Mouse (Mus musculus) kidney, adult 9 months (tissue): Measurements from ENCODE around the gene Cdh23.

Experiments
- DNase-seq: peaks from one replicate; pipeline ENCODE4 v3.0.0; 2022

Gene Cdh23

DNA sequence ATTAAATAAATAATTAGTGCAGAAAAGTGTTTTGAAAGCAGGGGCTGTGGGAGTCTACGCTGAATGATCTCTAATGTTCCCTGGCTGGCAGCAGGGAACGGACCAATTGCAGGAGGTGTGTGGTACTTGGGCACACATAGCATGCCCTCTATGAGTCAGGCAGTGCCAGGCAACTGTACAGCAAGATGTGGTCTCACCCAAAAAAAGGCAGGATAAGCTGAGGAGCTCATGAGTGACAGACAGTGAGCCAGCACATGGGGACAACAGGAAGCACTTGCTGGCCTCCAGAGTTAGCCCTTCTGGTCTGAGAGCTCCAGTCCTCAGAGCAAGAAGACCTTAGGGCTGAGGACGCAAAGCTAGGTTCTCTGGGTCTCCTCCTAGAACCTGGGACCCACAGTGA lies 121.4 kb downstream of the Cdh23 start:
- DNase-seq: no peak

DNA sequence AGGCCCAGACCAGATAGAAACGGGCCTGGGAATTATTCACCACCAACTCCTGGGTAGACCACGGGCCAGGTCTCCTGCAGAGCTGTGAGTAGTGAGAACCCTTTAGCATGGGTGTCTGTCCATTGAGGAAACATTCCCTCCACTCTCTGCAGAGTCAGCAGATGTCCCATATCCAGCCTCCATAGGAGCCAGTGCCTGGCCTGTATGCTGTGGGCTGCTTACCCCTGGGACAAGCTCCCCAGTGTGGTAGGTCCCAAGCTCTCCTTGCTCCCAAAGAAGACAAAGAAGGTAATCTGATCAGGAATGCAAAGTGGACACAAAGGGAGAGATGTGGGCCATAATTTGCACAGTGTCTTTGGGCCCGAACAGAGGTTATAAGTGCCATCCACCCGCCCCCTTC lies 124.8 kb downstream of the Cdh23 start:
- no peak for DNase-seq

DNA sequence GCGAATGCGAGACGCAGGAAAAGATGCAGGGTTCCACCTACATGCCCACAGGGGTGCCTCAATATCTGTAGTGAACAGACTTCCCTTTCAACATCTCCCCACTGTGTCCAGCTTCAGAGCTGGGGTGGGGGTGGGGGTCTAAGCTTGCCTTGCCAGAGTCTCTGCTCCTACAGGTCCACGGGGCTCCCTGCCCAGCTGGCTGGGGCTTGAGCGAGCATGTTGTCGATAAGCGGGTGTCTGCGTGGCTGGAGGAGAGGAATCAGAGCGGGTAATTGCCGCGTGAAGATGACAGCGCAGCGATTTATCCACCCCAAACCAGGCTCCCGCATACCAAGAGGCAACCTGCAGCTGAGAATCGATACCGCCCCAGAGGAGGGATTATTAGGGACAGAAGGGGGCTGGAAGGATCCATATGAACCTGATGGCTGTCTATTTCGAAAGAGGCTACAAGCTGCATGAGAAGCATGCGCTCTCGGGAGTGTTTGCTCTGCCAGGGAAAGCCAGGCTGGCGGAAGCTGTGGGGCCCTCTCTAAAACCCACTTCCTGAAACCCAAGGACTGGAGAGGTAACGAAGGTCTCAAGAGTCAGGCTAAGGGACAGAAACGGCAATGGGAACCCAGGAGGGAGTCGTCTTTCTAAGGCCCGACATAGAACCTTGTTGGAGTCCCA lies 129.8 kb downstream of the Cdh23 start:
- DNase-seq: no peak

DNA sequence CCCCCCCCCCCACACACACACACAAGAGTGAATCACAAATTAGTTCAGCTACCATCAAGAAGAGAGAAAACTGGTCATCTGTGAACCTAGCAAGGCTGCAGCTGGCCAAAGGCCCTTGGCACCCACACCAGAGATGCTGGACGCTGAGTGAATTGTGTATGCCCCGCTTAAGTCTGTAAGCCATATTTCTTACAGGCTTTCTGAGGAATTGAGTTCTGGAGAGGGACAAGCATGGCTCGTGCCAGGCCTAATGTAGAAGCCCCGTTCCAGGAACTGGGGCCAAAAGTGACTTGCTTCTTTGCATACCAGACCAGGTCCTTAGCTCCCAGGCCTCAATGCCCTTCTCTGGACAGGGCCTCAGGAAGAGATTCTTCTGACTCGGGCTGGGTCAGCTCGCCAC lies 132.2 kb downstream of the Cdh23 start:
- no peak for DNase-seq

DNA sequence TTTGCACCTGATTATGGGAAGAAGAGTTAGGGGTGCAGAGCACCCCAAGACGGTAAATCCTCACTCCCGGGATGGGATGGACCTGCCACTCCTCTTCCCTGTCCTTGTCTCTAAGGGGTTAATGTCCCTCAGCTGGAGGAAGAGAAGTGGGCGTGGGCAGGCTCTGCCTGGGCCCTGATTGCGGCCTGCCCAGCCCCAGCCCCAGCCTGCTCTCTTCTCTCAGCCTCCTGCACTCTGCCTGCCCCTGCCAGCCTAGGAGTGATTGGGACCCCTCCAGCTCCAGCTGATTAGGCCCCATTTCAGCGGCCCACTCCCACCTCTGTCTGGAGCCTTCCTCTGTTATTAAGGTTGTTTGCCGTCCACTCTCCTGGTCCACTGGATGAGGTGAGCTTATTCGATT lies 133.3 kb downstream of the Cdh23 start:
- DNase-seq: no peak

DNA sequence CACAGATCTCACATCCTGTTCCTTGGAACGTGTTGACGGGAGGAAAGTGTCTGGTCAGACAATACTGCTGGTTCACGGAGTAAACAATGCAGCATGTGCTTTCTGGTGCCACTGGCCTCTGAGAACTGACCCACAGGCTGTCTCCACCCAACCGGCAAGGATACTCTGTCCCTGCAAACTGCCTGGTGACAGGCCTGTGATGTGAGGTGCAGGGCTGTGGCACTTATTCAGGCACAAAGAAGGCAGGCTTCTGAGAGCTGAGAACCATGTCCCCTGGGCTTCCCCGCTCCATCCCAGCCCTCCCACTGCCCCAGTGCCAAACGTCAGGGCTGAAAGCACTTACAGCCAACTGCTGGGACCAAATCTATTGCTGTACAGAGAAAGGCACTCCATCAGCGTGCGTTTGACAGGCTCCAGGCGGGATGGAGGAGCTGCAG lies 137.8 kb downstream of the Cdh23 start:
- DNase-seq: peak; percentile 25

DNA sequence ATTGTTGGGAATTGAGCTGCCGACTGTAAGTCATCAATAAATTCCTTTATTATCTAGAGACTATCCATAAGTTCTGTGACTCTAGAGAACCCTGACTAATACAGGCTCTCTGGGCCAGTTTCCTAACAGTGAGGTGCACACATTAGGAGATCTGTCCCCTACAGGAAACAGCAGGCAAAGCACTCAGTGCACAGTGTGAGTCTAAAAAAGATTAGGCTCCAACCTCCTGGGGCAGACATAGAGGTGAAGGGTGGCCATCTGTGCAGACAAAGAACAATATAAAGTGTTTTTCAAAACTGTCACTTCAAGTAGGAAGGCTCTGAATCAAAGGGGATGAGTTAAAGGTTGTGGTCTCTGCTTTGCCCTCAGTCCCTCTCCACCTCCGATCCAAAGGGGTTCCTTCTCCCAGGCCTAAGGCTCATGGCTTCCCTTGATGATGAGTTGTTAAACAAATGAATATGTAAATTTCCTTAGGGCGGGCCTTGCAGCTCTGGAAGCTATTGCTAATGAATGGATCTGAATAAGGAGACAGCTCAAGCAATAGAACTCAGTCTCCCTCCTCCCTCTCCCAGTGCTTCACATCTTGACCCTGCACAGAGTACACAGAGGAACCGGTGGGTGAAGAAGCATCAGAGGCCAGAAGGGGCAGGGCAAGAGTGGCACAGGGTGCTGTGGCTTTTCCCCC lies 143.2 kb downstream of the Cdh23 start:
- DNase-seq: no peak

DNA sequence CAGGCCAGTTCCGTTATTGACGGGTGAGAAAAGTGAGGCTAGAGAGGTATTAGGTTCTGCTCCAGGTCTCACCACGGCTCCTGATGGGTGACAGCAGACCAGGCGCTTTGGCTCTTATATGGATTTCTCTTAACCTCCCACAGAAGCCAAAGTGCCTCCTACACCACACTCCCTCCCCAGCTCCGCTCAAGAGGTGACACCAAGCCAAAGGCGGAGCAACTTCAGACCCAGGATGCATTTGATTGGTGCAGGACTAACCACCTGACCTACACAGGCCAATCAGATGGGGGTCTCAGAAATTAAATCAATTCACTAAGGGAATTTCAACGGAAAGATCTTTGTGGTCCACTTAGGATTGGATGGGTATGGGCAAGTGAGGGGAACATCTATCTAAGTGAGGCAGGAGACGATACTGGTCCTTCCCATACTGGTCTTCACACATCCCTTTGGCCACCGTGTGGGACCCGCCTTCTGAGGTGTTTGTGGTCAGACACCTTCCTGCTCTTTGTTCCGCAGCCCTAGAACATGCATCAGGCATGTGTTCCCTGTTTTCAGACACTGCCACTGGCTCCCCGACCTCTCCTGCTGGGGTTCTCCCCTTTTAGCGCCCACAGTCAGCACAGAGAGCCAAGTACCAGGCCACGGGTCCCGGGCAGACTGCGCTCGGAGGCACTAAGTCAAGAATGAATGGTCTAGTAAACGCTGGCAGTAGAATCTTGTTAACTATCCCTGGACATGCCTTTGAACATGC lies 157.0 kb downstream of the Cdh23 start:
- no peak for DNase-seq

DNA sequence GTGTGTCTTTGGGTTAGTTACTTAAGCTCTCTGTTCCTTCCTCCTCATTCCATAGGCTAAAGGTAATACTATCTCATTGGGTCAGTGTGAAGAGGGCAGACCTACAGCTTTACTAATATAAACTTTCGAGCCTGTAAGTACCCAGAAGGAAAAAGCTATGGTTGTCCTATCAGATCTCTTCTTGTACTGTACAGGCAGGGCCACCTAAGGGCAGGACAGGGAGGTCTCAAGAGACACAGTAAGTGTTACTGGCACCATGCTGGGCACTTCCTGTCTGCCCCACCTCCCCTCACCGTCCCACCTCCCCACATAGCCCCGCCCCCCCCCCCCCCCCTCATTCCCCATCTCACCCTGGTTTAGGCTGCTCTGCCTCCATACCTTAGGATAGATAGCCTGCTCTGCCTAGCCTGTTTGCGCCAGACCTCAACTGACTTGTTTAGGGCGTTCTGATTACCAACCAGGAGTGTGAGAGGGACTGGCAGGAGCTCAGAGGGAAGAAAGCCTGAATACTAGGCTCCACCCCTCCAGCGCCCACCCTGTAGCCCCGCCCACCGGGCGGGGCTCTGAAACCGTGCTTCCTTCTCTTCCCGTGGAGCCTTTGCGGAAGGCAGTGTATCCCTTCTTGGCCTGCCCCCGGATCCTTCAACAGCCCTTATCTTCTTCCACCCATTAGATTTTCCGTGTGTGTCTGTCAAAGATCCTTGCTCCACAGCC lies 160.0 kb downstream of the Cdh23 start:
- peak; percentile 8 for DNase-seq

DNA sequence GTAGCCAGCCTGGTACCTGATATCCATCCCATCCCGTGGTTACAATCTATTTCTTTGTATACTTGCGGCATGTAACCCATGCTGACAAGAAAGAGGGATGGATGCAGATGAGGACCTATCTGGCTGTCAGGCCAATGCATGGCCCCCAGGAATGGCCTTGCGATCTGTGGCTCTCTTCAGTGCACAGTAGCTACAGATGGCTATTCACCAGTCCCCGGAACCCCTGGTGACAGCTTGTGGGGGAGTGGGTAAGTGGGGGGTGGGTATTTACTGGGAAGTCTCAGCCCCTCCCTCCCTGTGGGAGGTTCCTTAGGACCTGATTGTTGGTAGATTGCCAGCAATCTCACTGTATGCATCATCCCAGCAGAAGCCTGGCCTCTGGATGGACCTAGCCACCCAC lies 163.8 kb downstream of the Cdh23 start:
- no peak for DNase-seq

DNA sequence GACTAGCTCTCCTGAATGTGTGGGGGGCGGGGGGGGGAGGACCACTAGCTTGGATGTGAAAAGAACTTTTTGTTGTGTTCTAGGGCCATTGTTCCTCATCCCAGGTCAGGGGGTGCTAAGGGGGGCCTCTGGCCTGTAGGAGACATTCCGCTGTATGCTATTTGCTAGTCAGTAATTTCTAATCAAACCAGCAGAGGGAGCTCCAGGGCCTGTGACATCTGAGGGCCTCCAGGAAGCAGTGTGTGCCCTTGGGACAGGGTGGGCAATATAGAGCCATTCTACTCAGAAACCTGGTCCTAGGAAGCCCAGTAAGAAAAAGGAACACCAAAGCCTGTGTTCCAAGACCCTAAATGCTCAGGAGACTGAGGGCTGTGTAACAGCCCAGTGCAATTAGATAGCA lies 164.9 kb downstream of the Cdh23 start:
- DNase-seq: peak; percentile 61

DNA sequence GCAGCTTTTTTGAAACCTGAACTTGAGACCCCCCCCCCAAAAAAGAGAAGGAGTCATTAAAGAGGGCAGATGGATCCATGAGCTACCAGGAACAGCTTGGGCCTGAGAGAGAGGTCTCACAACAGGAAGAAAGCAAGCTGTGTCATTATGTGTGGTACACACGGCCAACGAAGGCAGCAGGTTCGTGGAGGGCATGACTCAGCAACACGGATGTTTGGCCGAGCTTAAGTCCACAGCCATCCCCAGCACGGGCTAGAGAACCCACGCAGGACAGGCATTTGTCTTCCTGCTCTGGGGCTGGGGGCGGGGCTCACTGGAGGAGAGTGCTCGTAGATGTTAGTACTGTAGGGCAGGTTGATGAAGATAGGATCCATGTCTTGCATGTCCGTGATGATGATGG lies 165.7 kb downstream of the Cdh23 start:
- DNase-seq: no peak

DNA sequence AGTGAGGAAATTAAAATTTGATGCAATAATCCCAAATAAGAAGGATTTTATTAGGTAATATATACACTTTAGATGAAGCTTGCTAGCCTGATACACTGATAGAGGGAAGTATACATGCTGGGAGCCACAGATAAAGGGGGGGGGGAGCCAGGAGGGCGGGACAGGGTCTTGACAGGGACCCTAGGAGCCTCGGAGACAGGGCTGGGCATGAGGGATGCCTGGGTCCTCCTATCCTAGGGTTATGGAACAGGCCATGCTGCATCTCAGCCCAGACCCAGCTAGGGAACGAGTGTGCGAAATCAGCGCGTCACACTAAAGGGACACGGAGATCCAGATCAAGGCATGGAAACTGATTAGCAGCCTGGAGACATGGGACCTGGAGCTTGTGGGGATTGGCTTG lies 168.3 kb downstream of the Cdh23 start:
- no peak for DNase-seq

DNA sequence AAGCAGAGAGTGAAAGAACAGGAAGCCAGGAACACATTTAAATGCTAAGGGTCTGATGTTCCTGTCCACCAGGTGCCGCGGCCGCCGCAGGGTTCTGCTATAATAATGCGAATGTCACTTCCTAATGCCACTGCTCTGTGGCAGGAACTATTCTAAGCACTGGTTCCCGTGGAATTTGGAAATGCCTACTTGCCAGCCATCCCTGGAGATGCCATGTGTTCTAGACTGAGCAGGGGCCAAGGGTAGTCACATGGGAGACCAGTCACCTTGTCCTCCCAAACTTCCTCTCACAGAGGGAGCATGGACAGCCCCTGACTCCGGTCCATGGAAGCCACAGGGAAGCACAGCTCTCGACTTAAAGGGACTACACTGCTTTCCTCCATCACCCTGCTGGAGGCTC lies 171.2 kb downstream of the Cdh23 start:
- no peak for DNase-seq

DNA sequence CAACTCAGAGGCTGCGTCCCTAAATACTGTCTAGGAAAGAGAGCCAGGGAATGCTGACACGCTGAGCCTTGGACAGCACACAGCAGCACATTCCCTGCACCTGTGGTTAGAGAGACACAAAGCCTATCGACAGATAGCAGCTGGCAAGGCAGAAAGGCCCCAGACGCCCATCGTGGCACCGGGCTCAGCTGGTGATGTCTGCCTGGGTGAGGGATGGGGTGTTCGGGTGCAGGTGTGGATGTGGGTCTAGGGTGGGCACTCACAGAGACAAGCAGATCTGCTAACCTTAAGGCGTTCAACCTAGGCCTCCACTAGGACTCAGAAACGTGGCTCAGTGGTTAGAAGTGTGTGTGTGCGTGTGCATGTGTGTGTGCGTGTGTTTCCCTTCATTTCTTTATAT lies 180.0 kb downstream of the Cdh23 start:
- no peak for DNase-seq

DNA sequence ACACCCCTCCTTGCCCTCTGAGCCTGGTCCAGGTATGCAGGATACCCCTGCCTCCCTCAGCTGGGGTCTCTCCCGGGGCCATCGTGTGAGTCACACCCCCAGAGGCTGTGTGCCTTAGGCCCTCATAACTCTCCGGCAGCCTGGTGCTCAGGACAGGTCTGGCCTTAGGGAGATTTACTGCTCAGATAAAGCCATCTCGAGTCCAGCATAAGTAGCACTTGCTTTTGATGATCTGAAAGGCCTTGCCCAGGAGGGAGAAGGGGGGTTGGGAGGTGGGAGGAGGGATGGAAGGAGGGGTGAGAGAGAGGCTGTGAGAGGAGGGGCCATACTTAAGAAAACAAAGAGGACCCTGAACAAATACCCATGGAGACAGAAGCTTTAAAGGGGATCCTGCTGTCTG lies 197.8 kb downstream of the Cdh23 start:
- no peak for DNase-seq

DNA sequence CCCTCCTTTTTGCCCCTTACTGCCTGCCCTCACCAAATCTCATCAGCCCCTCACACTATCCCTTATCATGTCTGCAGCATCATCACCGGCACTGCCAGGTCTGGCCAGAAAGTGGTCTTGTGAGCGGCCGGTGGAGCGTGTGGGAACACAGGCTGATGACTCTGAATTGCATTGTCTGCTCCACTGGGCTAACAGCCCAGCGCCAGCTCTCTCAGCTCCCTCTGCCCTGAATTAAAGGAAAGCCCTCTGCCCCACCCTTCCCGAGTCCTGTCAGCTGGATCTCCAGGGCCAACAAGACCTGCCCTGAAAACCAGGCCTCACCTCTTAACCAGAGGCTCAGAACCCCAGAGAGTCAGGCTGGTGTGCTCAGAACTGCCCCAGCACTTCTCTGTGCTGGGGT lies 201.2 kb downstream of the Cdh23 start:
- no peak for DNase-seq

DNA sequence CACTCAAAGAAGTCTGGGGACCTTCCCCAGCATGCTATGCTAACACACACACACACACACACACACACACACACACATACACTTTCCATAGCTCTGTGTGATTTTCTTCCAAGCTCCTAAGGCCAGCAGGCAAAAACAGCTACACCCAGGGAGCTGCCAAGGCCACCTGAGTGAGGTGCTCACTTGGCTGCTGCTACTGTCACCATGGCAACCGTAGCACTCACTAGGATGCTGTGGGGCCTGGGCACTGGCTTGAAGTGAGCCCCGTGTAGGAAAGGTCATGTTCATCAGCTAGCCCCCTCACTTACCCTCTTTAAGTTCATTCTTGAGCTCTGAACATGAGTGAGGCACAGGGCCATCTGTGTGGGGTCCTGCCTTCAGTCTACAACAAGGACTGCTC lies 204.8 kb downstream of the Cdh23 start:
- DNase-seq: no peak

DNA sequence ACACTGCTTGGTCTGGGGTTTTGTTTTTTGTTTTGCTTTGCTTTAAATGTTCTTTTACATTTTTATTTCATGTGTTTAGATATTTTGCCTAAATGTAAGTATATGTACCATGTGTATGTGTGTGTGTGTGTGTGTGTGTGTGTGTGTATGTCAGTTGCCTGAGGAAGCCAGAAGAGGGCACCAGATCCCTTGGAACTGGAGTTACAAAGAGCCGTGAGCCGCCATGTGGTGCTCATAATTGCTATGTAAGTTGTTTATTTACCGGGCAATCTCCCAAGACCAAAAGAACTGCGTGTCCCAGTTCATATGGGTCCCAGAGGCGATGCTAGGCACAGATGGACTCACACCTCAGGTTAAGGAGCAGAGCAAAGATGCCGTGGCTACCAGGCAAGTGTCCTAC lies 214.9 kb downstream of the Cdh23 start:
- no peak for DNase-seq

DNA sequence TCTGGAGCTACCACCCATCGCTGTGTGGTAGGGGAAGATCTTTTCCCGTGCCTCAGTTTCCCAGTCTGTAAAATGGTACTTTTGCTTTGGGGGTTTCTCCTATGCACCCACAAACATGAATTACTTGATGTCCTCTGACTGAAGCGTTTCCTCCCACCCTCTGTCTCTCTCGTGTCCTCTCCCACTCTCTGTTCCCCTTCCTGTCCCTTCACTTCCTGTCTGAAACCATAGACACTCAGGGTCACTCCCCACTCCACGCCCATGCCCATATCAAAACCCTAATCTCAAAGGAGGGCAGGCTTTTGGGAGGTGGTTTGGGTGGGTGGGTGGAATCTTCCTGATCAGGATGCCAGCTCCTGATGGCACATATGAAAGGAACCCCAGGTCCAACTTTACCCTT lies 221.7 kb downstream of the Cdh23 start:
- DNase-seq: no peak

DNA sequence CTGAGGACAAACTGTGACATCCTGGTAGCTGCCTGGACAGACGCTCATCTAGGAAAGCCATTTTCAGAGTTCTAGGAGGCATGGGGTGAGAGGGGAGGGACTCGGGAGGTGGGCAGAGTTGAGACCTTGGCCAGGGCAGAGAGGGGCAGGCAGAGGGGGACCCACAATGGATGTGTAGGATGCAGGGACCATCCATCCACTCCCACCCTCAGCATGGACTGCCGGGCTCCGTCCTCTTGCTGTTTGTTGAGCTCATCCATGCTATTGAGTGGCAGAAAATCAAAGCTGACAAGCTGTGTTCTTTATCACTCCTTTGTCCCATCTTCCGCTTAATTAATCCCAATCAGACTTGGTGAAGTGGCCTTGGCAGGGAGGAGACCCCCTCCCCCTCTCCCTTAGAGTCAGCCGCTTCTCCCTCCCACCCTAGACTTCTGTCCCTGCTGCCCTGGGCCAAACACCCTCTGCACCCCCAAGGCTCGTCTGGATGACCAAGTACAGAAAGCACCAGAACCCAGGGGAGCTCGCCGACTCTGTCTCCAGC lies 222.4 kb downstream of the Cdh23 start:
- no peak for DNase-seq

DNA sequence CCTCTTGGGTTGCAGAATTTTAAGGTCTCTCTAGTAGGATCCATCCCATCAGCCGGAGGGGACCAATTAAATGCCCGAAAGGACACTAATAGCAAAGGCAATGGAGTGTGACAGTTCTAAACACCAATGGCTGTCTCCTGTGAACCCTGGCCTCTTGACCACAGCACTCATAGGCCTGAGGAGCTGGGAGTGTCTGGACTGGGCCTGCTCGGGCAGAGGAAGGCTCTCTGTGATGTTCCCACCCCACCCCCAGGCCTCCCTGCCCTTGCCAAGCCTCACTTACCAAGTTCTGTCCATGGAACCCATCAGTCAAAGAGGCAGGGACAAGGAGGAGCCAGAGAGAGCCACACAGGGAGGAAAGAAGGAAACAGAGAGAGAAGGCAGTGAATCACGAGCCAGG lies 228.5 kb downstream of the Cdh23 start:
- no peak for DNase-seq

DNA sequence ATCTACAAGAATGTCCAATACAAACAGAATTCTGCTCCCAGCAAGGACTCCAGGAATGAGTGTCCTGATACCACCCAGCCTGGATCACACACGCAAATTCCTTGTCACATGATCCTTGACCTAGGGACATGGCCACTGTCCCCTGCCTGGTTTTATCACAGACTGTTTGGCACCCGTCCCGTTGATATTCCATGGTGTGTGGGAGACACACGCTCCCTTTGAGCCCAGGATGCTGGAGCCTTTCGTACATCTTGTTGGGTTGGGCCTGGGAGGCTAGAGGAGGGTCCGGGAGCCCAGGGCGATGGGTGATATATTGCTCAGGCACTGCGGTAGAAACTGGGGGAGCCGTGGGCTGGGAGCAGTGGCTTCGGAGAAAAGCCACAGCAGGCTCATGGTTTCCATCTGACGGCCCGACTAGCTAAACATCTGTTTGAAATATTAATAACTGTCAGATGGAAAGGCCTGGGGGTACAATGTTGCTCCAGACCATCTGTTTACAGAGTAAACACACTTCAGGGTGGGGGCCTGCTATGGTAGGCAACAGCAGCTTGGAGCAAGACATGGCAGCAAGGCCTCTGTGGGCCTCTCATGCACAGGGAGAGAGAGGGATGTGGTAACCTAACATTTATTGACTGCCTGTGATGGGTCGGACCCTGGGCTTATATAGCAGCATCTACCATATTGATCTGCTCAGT lies 232.2 kb downstream of the Cdh23 start:
- no peak for DNase-seq
